Mouse (Mus musculus): ENCODE results near the gene Nt5c2. TPM values are rescaled to one million over a fixed set of nuclear protein-coding genes. Genes with fewer than 3 reads are reported as not detected.
A peak's percentile ranks its signal among the peaks of the same experiment; 100 is the strongest.

Gene Nt5c2
- polyA plus RNA-seq, 1 experiment from 2014 or later, result 85.0 TPM

DNA sequence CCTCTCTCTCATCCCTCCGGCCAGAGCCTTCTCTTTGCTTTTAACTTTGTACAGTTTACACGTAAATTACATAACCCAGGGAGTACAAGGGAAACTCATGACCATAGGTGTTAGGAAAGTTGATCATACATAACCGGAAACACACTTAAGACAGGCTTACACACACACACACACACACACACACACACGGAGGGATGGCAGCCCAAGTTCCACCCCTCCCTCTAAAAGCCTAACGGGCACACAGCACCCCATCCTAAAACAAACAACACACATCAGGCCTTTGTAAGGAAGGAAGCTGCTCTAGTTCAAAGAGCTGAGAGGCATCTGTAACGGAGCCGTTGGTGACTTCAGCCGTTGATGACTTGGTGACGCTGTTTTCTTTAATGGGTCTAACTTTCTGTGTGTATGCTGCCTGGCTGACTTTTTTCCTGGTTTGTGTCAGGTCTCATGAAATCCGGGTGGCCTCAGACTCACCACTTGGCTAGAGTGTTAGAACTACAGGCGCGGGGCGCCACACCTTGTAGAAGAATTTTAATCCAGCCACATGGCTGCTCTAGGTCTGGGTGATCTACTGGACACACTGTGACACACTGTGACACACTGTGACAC is 44.7 kb downstream of the Nt5c2 start:
- Histone ChIP-seq H3K27me3 (no peaks in the 10 kb centered on the region), H3K9ac (no peak overlapping the region), H3K4me3 (no peak overlapping the region), H3K9me3 (no peaks in the 10 kb centered on the region), H3K4me1 (replicated peaks) (peaks cover 16% of the 10 kb centered on the region), H3K27ac (replicated peaks) (peak overlapping the region; percentile 35), H3K36me3 (no peaks in the 10 kb centered on the region), H3K4me2 (no peak overlapping the region)
- no peak for ATAC-seq (ENCODE audit: low read depth)
- 57% methylated on average over 13 of the region's 13 CpGs for WGBS

GRCm38 (mm10) chr19:46969286-46969985 is 45.5 kb downstream of the Nt5c2 start:
- Histone ChIP-seq H3K9ac (no peak overlapping the region), H3K4me2 (no peak overlapping the region), H3K4me3 (no peak overlapping the region), H3K4me1 (replicated peaks) (peaks cover 16% of the 10 kb centered on the region), H3K9me3 (no peaks in the 10 kb centered on the region), H3K27ac (replicated peaks) (no peak overlapping the region), H3K27me3 (no peaks in the 10 kb centered on the region), H3K36me3 (no peaks in the 10 kb centered on the region)
- 84% methylated on average over 22 of the region's 22 CpGs for whole genome bisulfite sequencing
- no peak for ATAC-seq (ENCODE audit: low read depth)

- Histone ChIP-seq H3K4me2 (no peak overlapping the region), H3K9ac (no peak overlapping the region), H3K9me3 (no peaks in the 10 kb centered on the region), H3K4me3 (no peak overlapping the region), H3K4me1 (replicated peaks) (peaks cover 16% of the 10 kb centered on the region), H3K36me3 (no peaks in the 10 kb centered on the region), H3K27ac (replicated peaks) (no peak overlapping the region), H3K27me3 (no peaks in the 10 kb centered on the region)
- WGBS, result 79% methylated on average over 5 of the region's 5 CpGs
- no peak for ATAC-seq (ENCODE audit: low read depth)
Measured at GRCm38 (mm10) chr19:46968833-46969232, 46.1 kb downstream of the Nt5c2 start.

- H3K9me3 ChIP-seq, result no peaks in the 10 kb centered on the region
- no peak for ATAC-seq (ENCODE audit: low read depth)
- 41% methylated on average over 4 of the region's 4 CpGs for WGBS
- H3K9ac ChIP-seq, result no peak overlapping the region
- no peaks in the 10 kb centered on the region for H3K27me3 ChIP-seq
- no peak overlapping the region for H3K4me3 ChIP-seq
- H3K36me3 ChIP-seq, result no peaks in the 10 kb centered on the region
- peaks cover 17% of the 10 kb centered on the region for H3K4me1 ChIP-seq (replicated peaks)
- H3K4me2 ChIP-seq, result no peak overlapping the region
- no peak overlapping the region for H3K27ac ChIP-seq (replicated peaks)
Measured at GRCm38 (mm10) chr19:46967861-46968260, 47.1 kb downstream of the Nt5c2 start.

- Histone ChIP-seq H3K36me3 (no peaks in the 10 kb centered on the region), H3K9me3 (no peaks in the 10 kb centered on the region), H3K27me3 (no peaks in the 10 kb centered on the region), H3K4me2 (no peak overlapping the region), H3K4me3 (no peak overlapping the region), H3K9ac (no peak overlapping the region), H3K4me1 (replicated peaks) (peaks cover 13% of the 10 kb centered on the region), H3K27ac (replicated peaks) (no peak overlapping the region)
- 94% methylated on average over 6 of the region's 6 CpGs for WGBS
- ATAC-seq (ENCODE audit: low read depth), result no peak
Measured at GRCm38 (mm10) chr19:46966330-46966729, 48.6 kb downstream of the Nt5c2 start.

- Histone ChIP-seq H3K9ac (no peak overlapping the region), H3K4me1 (replicated peaks) (peaks cover 14% of the 10 kb centered on the region), H3K9me3 (no peaks in the 10 kb centered on the region), H3K36me3 (no peaks in the 10 kb centered on the region), H3K4me2 (no peak overlapping the region), H3K27me3 (no peaks in the 10 kb centered on the region), H3K4me3 (no peak overlapping the region), H3K27ac (replicated peaks) (no peak overlapping the region)
- no peak for ATAC-seq (ENCODE audit: low read depth)
Measured at GRCm38 (mm10) chr19:46965496-46965895, 49.5 kb downstream of the Nt5c2 start.

GRCm38 (mm10) chr19:46964353-46964752 is 50.6 kb downstream of the Nt5c2 start:
- Histone ChIP-seq H3K4me2 (no peak overlapping the region), H3K4me1 (replicated peaks) (peaks cover 25% of the 10 kb centered on the region), H3K9me3 (no peaks in the 10 kb centered on the region), H3K27me3 (no peaks in the 10 kb centered on the region), H3K4me3 (no peak overlapping the region), H3K27ac (replicated peaks) (no peak overlapping the region), H3K36me3 (no peaks in the 10 kb centered on the region), H3K9ac (no peak overlapping the region)
- 62% methylated on average over 9 of the region's 9 CpGs for WGBS
- no peak for ATAC-seq (ENCODE audit: low read depth)

- no peak overlapping the region for H3K9ac ChIP-seq
- no peak overlapping the region for H3K4me2 ChIP-seq
- no peaks in the 10 kb centered on the region for H3K9me3 ChIP-seq
- H3K4me3 ChIP-seq, result no peak overlapping the region
- peaks cover 32% of the 10 kb centered on the region for H3K4me1 ChIP-seq (replicated peaks)
- H3K36me3 ChIP-seq, result no peaks in the 10 kb centered on the region
- ATAC-seq (ENCODE audit: low read depth), result no peak
- no peak overlapping the region for H3K27ac ChIP-seq (replicated peaks)
- H3K27me3 ChIP-seq, result no peaks in the 10 kb centered on the region
Measured at GRCm38 (mm10) chr19:46963440-46963839, 51.5 kb downstream of the Nt5c2 start.

- no peaks in the 10 kb centered on the region for H3K9me3 ChIP-seq
- peaks cover 38% of the 10 kb centered on the region for H3K4me1 ChIP-seq (replicated peaks)
- 0 out of 2 replicates have a peak overlapping the region, but pooled peaks have one; percentile 7 for H3K27ac ChIP-seq (replicated peaks)
- no peaks in the 10 kb centered on the region for H3K27me3 ChIP-seq
- H3K36me3 ChIP-seq, result no peaks in the 10 kb centered on the region
- ATAC-seq (ENCODE audit: low read depth), result no peak
- peak overlapping the region; percentile 76 for H3K4me3 ChIP-seq
- 35% methylated on average over 7 of the region's 7 CpGs for WGBS
- H3K9ac ChIP-seq, result no peak overlapping the region
- H3K4me2 ChIP-seq, result peak overlapping the region; percentile 63
Measured at GRCm38 (mm10) chr19:46962841-46963240, 52.1 kb downstream of the Nt5c2 start.

GRCm38 (mm10) chr19:46962171-46962772 is 52.7 kb downstream of the Nt5c2 start:
- Histone ChIP-seq H3K36me3 (no peaks in the 10 kb centered on the region), H3K9me3 (no peaks in the 10 kb centered on the region), H3K27me3 (no peaks in the 10 kb centered on the region), H3K4me2 (peak overlapping the region; percentile 63), H3K27ac (replicated peaks) (peak overlapping the region; percentile 100), H3K4me1 (replicated peaks) (peaks cover 43% of the 10 kb centered on the region), H3K4me3 (peak overlapping the region; percentile 76), H3K9ac (peak overlapping the region; percentile 95)
- peak; percentile 91 for ATAC-seq (ENCODE audit: low read depth)
- WGBS, result 0% methylated on average over 18 of the region's 54 CpGs

DNA sequence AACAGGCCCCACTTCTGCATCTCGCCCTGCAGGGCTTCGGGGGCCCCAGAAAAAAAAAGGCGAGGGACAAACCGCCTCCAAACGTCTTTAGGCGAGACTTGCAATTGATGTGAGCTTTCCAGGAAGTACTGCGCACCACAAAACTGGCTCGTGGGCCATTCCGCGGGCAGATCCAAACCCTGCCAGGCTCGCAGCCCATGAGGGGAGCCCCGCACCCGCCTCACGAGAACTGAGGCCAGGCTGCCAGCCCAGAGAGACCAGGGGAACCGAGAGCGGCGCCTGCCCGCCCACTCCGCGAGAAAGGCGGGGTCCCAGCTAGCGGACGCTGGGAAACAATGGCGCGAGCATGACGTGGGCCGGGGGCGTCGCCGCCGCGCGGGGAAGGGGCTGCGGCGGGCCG is 53.3 kb downstream of the Nt5c2 start:
- WGBS, result under 1% methylated on average over 35 of the region's 36 CpGs
- Histone ChIP-seq H3K4me1 (replicated peaks) (peaks cover 43% of the 10 kb centered on the region), H3K9me3 (no peaks in the 10 kb centered on the region), H3K27ac (replicated peaks) (peak overlapping the region; percentile 100), H3K4me3 (peak overlapping the region; percentile 76), H3K27me3 (no peaks in the 10 kb centered on the region), H3K4me2 (peak overlapping the region; percentile 63), H3K36me3 (no peaks in the 10 kb centered on the region), H3K9ac (peak overlapping the region; percentile 95)
- ATAC-seq (ENCODE audit: low read depth), result peak; percentile 94

- H3K4me3 ChIP-seq, result peak overlapping the region; percentile 76
- H3K27ac ChIP-seq (replicated peaks), result peak overlapping the region; percentile 100
- 3% methylated on average over 22 of the region's 22 CpGs for WGBS
- H3K36me3 ChIP-seq, result no peaks in the 10 kb centered on the region
- peaks cover 43% of the 10 kb centered on the region for H3K4me1 ChIP-seq (replicated peaks)
- peak overlapping the region; percentile 63 for H3K4me2 ChIP-seq
- H3K9me3 ChIP-seq, result no peaks in the 10 kb centered on the region
- H3K27me3 ChIP-seq, result no peaks in the 10 kb centered on the region
- ATAC-seq (ENCODE audit: low read depth), result peak; percentile 19; the same call in 1 of the 2 replicates
- peak overlapping the region; percentile 95 for H3K9ac ChIP-seq
Measured at GRCm38 (mm10) chr19:46961047-46961651, 53.8 kb downstream of the Nt5c2 start.
